Mouse (Mus musculus) B cell, adult 67 days (primary cell): ENCODE results near the gene Zfp652. TPM values are rescaled to one million over a fixed set of nuclear protein-coding genes. Genes with fewer than 3 reads are reported as not detected.

Source experiments
- total RNA-seq, 2 experiments: library from RNA; stranded (reverse); gene quantifications; 4 replicates each; pipeline ENCODE4 v1.2.4; 2023

The Zfp652 gene
- 10 to 100 TPM; 68.4 to 75.1 TPM for total RNA-seq

GRCm38 (mm10) chr11:95712563-95713224 is at the start of gene Zfp652:
TSS of gene Zfp652 (plus strand) at chr11:95712673.

GRCm38 (mm10) chr11:95666529-95667149 is 45.8 kb upstream of the Zfp652 start, which contains the start of gene Phb:
TSS of gene Phb (plus strand) at chr11:95666957.

GRCm38 (mm10) chr11:95723287-95723686 is 10.8 kb downstream of the Zfp652 start, which contains the start of gene B130006D01Rik:
TSS of gene B130006D01Rik (plus strand) at chr11:95723587.

GRCm38 (mm10) chr11:95824071-95824876 is 111.8 kb downstream of the Zfp652 start, which contains the start of gene Phospho1:
TSS of gene Phospho1 (plus strand) at chr11:95824499.

GRCm38 (mm10) chr11:95837059-95837458 is 124.6 kb downstream of the Zfp652 start, which contains the start of gene Gngt2:
TSS of gene Gngt2 (plus strand) at chr11:95837216.

GRCm38 (mm10) chr11:95842074-95842681 is 129.7 kb downstream of the Zfp652 start, which contains the start of gene Abi3:
TSS of gene Abi3 (minus strand) at chr11:95842476.

Other genes starting within 250 kb of the Zfp652 start
- not detected for gene Nxph3, start 198.1 kb upstream of the Zfp652 start, total RNA-seq
- 1 to 10 TPM; 6.9 to 8.7 TPM for gene Ngfr, start 124.9 kb upstream of the Zfp652 start, total RNA-seq
- 10 to 100 TPM; 53.9 to 63.9 TPM for gene Phb, start 45.7 kb upstream of the Zfp652 start, total RNA-seq
- 1 to 10 TPM; 4.0 to 4.8 TPM for gene B130006D01Rik, start 10.9 kb downstream of the Zfp652 start, total RNA-seq
- gene Phospho1, start 111.8 kb downstream of the Zfp652 start, total RNA-seq: not detected
- gene Gngt2, start 124.5 kb downstream of the Zfp652 start, total RNA-seq: 10 to 100 TPM; 52.4 to 62.8 TPM
- gene Abi3, start 129.8 kb downstream of the Zfp652 start, total RNA-seq: 100 to 1,000 TPM in 1 of 2 experiments, 10 to 100 TPM in 1; 98.9 to 106 TPM
- under 1 TPM; 0.41 to 0.42 TPM for gene B4galnt2, start 202.2 kb downstream of the Zfp652 start, total RNA-seq